Mouse (Mus musculus): ENCODE data around the gene 1110017D15Rik.

DNA sequence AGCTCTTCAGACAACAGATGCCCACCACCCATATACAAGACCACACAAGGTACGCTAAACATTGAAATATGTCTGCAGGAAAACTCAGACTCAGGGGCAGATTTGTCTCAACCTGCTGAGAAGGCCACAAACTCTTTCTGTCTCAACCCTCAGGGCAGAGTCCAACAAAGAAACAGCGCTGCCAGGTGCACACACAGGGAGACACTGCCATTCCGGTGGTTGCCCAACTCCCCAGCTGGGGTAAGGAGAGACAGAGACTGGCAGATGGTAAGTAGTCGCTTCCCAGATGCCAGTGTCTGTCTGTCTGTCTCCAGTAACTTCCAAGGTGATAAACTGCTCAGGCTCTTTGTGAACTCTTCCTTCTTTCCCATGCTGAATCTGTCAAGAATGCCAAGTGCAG is 16.3 kb downstream of the 1110017D15Rik start:
- TF ChIP-seq CTCF (conservative IDR thresholded peaks at IDR 0.05; ENCODE audit: insufficient read depth, insufficient read length, low read depth, low read length) = no peak
- TF ChIP-seq POLR2A (IDR thresholded peaks at IDR 0.05; ENCODE audit: low read depth, low read length) = no peak

Measured in kidney, adult 2 months (tissue).